Mouse (Mus musculus) kidney, adult 18-20 months (tissue): ENCODE results near the gene Syngr1.

Source experiments
- DNase-seq: peaks from one replicate; pipeline ENCODE4 v3.0.0; 2021

Gene Syngr1

DNA sequence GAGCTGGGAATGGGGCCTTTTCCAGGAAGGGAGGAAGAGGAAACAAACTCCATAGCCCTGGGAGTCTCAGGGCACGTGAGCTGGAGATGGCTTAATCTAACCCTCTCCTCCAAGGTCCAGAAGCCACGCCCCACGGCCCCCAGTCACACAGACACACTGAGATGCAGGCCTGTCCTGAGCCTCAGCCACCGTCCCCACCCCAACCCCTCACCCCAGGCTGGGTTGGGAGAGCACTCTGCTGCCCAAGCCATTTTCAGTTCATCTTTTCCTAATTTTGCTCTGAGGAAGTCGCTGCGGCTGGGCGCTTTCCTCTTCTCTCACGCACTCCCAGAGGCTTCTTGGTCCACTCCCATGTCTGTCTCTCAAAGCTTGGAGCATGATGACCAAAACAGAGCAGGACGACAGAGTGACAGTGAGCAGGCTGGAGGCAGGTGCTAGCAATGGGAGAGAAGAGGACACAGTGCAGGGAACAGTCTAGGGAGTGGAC, 19.1 kb upstream of the Syngr1 start:
- peak; percentile 16 for DNase-seq

DNA sequence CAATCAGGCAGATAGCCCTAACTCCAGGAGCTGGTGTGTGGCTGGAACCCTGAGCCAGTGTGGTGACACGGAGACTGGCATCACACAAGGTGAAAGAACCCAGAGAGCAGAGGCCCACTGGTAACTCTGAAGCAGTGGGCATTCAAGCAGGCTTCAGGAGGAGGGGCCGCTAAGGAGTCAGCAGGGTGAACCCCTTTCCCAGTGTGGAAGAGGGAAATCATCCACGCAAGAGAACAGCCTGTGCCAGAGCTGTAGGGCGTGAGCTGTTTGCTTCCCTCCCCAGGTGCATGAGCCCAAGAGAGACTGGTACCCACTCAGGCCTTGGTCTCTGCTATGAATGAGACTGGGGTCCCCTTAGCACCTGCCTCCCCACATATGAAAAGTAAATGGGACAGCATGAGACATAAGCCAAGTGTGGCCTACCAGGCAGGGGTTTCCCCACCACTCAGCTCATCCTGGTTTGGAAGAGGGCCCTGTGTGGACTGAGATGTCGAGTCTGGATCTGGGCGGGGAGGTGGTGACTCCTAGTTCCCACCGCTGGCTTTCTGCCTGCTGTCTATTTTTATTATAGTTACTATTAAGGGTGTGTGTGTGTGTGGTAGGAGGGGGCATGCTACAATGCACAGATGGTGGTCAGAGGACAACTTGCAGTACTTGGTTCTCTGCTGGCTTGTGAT, 18.4 kb upstream of the Syngr1 start:
- no peak for DNase-seq

DNA sequence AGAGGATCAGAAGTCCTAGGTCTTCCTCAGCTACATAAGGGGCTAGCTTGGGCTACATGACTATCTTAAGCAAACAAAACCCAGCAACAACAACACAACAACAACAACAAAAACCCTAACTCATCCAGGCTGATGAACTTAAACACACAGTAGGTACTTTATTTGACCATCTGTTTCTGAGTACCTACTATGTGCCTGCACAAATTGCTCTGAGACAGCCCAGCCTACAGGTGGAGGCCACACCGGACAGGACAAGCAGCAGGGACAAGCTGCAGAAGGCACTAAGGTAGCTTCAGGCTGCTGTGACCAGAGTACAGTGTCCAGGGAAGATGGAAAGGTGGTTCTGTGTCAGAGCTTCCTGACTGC, 17.9 kb upstream of the Syngr1 start:
- DNase-seq, result no peak

DNA sequence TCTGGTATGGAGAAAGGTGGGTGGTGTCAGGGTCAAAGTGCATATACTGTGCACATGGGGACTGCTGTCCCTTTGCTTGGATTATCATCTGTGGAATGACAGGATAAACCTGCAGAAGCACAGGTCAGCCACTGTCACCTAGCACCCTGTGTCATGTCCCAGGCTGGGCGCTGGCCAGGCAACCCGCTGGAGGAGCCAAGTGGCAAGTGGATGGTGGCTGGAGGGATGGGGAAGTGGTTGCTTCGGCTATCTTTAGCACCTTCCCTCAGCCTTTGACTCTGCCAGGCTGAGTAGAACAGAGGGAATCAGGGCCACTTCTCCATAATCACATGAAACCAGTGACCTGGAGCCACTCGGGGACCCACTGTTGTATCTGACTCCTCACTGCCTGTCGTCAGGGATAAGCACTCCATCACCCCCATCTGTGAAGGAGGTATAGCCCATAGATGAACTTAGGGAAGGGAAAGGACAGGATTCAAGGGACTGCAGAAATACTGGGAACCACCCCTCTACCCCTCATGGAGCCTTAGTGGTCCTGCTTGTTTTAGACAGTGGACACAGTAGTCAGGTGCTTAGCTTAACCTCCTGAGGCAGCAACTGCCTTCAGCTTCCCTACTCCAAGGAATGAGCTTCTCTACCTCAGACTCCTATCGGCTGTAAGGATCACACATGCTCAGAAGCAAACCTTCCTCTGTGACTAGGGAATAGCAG, 16.3 kb upstream of the Syngr1 start:
- DNase-seq, result no peak

DNA sequence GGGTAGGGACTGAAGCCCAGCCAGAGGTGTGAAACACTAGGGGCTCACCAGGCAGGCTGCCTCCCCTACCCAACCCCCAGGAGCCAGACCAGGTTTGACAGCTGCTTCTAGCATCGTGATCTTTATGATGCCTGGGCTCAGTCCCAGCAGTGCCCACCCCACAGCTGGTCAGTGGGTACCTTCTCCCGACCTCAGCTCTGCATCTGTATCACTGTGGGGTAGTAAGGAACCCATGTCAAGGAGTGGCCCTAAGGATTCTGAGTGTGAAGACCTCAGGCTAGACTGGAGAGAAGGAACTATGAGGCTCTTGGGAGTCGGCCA, 15.8 kb upstream of the Syngr1 start:
- no peak for DNase-seq

DNA sequence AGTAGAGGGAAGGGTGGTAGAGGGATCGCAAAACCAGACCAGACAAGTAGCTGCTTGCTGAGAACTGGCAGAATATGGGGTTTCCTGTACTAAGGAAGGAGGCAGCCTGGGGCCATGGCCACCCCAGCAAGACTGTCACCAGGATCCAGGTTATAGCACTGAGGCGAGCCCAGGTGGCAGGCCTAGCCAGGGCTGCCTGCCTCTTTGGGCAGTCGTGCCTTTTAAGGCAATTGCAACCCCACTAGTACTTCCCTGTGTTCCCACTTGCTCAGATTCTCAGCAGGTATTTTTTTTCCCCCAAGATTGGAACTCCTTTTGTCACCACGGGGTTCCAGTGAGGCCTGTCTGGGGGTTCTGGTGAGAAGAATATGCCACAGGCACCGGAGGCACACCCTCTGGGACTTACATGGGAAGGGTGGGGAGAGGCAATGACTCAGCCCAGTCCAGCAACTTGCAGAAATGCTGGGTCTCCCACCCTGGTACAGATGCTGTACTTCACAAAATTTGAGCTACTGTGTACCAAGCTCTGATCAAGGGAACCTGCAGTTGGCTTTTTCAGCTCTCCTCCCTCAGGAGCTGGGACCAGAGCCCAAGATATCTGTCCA, 15.3 kb upstream of the Syngr1 start:
- DNase-seq, result no peak

DNA sequence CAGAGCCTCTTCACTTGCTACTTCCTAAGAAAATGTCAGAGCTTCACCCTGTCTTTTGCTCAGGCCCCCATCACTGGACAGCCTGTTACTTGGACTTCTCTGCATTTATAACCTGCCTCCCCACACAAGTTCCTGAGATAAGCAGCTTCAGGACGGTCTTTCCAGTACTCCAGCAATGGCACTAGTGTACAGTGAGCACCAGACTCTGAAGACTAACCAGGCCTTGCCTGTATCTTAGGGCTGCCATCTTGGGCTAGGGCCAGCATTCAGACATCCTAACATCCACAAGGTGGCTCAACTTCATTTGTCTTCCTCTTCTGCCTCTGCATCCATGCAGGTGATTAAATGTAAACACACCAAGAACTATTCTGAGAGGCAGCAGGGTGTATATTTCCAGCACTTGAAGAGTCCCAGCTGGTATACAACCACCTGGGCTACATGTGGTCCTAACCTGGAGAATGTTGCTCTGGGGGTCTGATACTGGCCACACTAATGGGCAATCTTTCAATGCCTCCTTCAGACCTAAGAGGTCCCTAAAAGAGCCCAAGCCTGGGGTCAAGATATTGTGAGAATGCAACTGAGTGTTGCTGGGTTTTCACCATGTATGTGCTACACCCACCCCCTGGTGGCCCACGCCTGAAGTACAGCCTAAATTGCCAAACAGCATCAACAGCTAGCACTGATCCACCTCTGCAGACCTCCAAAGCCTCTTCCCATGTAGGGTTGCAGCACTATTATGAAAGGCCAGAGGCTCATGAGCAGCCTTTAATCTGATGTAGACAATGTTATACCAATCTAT, 14.6 kb upstream of the Syngr1 start:
- peak; percentile 81 for DNase-seq

DNA sequence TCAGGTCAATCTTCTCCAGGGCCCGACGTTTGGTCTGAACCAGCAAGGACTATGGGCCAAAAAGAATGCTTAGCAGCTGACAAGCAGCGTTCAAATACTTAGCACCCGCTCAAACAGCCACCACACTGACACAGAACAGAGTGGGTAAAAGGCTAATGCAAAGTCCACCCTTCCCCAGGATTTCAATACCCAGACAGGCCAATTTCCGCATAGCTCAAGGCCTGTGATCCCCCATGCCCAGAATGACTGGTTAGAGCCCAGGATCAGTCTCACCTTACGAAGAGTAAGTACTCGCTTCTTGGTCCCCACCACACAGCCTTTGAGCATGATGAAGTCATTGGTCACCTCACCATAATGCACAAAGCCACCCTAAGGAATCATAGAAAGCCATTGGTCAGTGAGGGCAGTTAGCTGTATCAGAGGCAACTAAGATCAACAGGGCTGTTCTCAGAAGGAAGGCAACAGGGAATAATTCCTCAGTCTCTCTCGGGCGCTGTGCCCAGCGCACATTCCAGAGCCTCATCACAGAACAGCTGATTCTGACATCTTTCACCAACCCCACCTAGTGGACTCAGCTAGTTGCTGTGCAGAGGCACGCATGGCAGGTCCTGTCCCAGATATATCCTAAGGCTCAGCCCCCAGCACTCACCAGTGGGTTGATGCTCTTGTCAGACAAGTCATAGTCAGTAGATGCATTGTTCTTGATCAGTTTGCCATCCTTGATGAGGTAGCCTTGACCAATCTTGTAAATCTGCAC, 12.9 kb upstream of the Syngr1 start:
- DNase-seq, result peak; percentile 26

DNA sequence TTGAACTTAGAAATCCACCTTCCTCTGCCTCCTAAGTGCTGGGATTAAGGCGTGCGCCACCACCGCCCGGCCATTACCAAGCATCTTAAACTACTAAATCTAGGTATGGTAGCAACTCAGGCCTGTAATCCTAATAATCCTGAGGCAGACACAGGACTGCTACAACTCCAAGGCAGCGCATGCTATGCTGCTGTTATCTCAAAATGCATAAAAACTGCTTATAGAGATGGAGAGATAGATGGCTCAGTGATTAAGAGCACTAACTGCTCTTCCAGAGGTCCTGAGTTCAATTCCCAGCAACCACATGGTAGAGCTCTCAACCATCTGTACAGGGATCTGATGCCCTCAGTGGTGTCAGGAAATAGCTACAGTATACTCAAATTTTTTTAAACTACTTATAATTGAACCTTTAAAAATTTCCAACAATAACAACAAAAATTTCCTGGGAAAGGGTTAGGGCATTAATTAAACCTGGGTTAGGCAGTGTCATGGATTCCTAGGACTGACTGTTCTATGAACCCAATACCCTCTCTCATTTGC, 11.9 kb upstream of the Syngr1 start:
- no peak for DNase-seq

DNA sequence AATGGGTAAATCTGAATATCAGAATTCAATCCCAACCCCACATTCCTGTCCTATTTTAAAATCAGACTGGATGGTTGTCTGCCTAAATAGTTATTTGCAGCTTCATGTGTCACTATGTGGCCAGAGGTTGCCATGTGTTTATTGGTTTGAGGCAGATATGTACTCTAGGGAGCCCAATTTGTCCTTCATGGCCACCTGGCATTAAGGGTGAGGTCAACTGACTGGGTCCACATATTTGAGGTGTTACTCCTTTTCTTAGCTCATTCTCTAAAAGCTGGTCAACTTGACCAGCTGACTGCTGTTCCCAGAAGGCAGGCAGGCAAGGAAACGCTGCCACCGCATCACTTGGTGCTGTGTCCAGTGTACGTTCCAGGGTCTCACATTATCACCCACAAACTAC, 11.2 kb upstream of the Syngr1 start:
- no peak for DNase-seq

DNA sequence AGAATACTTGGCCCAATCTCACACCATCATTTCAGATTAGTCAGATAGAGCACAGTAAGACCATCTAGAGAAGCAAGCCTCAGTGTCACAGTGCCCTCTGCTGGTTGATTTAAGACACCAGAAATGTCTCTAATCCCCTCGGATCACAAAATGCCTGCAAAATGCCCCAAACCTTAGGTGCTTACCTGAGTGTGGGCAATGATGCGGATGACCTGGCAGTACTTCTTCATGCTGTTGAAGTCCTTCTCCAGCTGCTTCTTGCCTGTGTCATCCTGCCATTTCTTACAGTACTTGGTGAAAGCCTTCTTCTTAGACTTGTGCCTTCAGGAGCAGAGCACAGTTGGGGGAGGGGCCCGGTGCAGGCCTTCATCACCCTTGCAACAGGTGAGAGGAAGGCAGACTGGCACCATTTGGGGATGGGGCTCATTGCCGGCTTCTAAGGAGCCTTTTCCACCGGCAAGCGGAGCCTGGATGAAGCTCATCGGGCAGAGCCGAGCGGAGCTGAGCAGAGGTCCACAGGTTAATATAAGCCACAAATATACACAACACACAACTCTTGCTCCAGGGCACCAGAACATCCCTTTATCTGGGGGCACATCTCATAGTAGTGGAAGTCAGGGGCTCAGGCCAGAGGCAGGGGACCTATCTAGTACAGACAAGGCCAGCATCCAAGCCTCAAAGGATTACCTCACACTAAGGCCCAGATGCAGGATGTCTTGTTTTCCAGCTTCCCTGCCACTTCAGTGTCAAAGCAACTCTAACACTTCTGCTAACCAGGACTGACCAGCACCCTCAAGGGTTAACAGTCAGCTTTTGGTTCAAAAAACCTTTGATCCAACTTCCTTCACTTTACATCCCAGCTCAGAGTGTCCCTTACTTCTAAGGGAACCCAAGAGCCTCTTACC, 10.2 kb upstream of the Syngr1 start:
- peak; percentile 46 for DNase-seq

DNA sequence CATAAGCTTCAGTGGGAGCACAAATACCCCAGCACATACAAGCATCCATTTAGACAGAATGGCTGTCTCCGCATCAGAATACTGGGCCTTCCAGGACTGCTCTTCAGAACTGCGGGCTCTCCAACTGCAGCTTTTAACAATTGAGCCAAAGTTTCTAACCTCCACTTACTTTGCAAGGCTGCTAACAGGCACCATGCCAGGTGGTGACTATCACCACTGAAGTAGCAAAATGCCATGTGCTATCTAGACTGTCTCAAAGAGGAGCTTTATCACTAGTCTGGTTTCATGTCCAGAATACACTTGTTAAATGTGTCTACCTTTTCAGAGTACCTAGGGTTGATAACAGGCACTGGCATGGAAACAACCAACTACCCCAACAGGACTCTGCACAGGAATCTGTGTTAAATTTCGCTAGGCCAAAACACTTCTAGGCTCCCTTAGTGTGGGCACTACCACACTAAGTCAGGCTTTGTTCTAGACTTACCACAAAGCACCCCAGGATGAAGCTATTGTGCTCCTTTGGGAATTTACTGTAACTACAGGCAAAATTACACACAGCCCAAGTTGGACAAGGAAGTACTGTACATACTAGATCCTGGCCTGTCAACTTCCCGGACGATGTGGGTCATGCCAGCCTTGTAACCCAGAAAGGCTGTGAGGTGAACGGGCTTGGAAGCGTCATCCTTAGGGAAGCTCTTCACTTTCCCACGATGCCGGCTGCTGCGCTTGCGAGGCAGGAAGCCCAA, 9.2 kb upstream of the Syngr1 start:
- DNase-seq, result no peak

DNA sequence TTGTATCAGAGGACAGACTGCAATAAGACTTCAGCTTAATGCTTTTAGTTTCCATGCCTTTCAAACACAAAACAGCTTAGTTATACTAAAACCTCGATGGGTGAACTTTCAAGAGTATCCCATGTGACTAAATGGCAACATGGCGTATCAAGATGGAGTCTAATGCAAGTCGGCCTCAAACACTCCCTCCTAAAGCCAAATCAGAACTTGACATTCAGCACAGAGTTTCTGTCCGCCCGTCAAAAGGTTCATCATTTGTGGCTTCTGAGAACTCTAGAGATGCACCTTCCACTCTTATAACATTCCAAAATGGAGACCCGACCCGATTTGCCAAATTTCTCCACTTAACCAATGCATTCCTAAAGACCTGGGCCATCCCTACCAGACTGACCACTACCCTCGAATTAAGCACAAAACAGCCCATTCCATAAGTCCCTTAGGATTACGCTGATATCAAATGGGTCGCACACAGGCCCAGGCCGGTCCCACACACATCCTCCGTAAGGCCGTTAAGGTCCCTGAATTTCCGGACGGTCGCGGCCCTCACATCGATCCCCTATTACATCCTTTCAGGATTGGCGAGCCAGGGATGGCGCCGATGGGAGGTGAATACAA, 8.4 kb upstream of the Syngr1 start:
- no peak for DNase-seq

DNA sequence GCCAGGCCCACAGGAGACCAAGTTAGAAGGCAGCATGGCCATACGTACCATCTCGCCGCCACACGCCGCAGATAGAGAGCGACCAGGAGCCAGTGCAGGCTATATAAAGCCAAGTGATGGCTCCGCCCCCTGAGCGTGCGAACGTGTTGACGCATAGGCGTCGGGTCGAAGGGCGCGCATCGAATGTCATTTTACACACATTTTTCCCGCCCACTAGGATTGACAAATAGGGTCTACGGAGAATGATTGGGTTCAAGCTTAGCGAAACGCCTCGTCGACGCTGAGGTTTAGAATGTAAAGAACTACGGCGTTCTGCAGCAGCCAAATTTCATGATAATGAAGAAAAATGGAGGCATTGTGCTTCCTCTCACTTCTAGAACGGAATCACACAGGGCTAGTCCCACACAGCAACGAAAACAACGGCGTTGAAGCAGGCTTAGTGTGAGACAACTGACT, 7.8 kb upstream of the Syngr1 start:
- DNase-seq, result peak; percentile 99

DNA sequence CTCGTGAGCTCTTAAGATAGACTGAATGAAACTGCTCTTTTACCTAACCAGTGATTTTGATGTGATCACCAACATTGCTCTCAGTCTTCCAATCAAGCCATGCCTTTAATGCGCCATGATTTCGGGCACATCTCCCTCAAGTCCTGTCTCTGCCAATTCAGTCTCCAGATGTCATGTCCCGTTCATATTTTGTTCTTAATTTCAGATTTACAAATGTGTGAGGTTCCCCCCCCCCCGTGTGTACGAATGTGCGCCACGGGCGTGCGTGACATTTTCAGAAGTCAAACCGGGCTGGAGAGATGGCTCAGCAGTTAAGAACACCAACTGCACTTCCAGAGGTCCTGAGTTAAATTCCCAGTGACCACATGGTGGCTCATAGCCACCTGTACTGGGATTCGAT, 7.4 kb upstream of the Syngr1 start:
- no peak for DNase-seq

DNA sequence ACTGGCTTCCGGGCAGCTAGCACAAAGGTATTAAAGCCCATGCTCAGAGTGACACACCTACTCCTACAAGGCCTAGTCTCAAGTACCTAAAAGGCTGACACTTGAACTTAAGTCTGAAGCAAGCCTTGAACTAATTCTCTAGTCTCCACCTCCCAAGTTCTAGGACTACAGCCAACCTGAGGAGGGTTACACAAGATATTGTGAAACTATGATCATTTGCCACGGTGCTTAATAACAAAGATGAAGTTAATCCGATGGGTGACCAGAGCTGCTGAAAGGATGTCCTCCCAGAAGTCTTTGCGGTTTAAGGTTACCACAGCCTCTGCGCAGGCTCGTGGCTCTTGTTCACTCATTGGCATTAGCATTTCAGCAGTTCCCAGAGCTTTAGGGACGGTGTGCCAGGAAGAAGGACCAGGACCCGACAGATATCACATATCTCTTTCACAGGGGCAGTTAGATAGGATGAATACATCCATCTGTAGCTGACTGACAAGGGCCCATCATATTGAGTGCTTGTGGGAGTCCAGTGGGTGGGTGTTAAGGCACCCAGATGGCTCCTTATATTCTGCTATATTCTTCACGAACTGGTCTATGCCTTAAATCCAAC, 3.6 kb upstream of the Syngr1 start:
- DNase-seq, result no peak

DNA sequence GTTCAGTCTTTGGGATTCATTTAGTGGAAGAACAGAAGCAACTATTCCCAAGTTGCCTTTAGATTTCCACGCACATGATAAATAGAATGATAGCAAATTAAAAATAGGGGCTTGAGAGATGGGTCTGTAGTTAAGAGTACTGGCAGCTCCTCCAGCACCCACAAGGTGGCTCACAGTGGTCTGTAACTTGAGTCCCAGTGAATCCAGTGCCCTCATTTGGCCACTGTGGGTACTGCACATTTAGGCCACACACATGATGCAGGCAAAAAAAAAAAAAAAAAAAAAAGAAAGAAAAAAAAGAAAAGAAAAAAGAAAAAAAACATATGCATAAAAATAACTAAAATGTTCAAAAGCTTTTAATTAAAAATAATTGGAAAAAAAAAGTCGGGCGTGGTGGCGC, 2.5 kb upstream of the Syngr1 start:
- peak; percentile 94 for DNase-seq

DNA sequence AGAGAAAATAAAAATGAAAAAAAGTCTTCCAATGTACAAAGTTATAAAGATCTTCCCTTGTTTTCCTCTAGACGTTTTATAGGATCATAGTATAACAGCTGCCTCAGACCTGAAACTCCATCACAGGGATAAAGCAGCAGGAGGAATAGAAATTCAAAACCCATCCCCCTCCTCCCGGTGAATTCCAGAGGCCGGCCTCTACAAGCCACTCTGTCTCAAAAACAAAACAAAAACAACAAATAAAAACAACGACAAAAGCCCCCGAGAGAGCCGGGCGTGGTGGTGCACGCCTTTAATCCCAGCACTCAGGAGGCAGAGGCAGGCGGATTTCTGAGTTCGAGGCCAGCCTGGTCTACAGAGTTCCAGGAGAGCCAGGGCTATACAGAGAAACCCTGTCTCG, 979 bp upstream of the Syngr1 start:
- DNase-seq, result no peak

DNA sequence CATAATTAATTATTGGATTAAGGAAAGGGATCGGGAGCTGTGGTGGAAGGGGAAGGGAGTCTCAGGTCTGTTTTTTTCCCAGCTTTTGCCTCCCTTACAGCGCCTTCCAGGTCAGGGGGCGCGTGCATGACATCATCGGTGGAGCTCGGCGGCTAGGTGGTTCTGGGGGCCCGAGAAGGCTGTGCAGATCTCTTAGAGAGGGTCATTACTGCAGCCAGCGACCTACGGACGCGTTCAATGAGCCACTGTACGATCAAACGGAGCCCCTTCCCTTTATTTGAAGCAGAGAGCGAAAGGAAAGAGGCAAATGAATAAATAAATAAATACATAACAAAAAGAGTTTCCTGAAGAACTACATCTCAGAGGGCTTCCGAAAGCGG, 403 bp upstream of the Syngr1 start:
- DNase-seq, result no peak

DNA sequence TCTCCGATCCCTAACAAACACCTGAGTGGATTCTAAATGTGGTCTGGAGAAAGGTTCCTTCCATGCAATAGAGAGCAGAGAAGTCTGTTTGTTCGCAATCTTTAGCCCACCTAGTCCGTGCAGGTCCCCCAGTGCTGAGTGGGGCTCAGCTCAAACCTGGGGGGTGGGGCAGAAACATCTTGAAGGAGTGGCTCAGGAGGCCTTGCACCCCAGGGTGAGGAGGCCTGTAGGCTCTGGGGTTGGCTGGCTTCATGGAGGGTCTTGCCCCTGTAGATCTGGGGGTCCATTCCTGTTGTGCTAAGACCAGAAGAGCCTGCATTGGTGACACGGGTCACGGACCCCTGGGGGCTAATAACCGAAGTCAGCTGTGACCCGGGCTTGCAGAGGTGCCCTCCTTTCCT, 907 bp downstream of the Syngr1 start:
- DNase-seq, result no peak
